Mouse (Mus musculus) CD4-positive, CD25-positive, alpha-beta regulatory T cell, adult 2 months (primary cell): ENCODE measurements around the gene Srgap2.
A peak's percentile ranks its signal among the peaks of the same experiment; 100 is the strongest.
"Not testable (repeated sequence)": the region's sequence is repeated elsewhere in the genome, so short reads cannot be mapped to it uniquely, and the experiment has no call there.

Source experiments
- DNase-seq: peaks from one replicate; pipeline ENCODE4 v3.0.0-alpha.2; 2012; ENCODE audit warnings: low read depth, low spot score

Gene Srgap2

DNA sequence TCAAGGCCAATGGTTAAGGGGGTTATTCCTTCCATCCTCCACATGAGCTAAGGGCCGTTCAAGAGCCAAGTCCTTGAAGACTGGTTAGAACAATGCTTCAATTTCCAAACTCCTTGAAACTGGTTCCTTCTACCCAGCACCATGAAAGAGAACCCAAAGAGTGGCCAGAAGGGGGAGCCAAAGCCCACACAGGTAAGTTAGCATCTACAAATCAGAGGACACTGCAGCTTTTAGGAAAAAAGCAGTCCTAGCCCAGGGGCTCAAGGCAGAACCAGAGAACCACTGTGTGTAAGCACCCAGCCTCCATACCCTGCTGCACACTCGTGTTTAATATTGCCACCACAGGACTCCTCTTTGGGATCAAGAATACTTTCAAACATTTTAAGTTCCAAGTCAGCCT, 236.5 kb downstream of the Srgap2 start:
- peak; percentile 88 for DNase-seq

DNA sequence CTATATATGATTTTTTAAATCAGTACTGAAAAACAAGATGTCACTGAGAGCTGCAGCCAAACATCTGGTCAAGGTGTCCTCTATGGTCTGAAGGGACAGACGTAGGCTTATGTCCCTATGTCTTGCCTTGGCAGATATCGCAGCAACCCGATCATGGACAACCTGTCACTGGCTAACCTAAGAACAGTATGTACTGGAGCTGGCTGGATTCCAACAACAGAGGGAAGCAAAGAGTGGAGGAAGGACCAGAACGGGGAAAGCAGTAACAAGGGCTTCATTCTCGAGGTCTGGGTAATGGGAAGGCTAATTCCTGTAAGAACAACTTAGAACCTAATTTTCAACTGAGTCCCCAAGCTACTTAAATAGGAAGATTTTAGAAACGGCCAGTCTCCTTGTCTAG, 238.2 kb downstream of the Srgap2 start:
- no peak for DNase-seq

- DNase-seq = no peak
These were observed 239.9 kb downstream of the Srgap2 start for GRCm38 (mm10) chr1:131287267-131287666.

GRCm38 (mm10) chr1:131286803-131287202, 240.3 kb downstream of the Srgap2 start:
- no peak for DNase-seq

GRCm38 (mm10) chr1:131284616-131285015, 242.5 kb downstream of the Srgap2 start:
- no peak for DNase-seq

GRCm38 (mm10) chr1:131284167-131284566, 243.0 kb downstream of the Srgap2 start:
- DNase-seq = no peak

DNA sequence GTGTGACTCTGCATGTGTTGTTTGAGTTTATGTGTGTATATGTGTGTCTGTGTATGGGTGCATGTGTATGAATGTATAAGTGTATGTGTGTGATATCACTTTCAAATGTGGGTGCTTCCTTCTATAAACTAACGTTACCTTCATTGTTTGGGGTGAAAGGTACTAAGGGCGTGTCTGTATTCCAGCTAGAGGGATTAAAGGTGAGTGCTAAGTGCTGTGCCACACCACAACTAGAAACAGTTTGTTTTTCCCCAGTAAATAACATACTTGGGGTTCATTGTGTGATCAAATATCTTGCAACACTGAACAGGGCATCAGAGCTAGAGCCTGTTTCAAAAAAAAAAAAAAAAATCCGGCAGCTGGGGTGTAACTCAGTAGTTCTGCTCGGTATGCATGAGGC, 245.4 kb downstream of the Srgap2 start:
- DNase-seq = no peak

DNA sequence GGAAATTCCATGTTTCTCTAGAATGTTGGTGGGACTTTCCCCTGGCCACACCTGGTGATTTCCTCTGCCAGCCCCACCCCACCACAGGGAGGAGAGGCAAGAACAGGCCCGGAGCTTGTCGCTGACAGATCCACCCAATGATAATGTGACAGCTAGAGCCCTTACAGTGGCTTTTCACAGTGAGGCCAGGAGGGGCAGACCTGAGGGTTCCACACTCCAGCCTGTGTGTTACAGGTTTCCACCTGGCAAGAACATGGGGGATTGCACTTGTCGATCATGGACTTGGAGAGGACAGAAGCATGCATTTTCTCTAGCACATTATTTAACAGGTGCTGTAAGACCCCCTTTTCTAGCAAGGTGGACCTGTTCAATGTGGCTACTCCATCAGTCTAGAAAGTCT, 246.9 kb downstream of the Srgap2 start:
- peak; percentile 81 for DNase-seq

DNA sequence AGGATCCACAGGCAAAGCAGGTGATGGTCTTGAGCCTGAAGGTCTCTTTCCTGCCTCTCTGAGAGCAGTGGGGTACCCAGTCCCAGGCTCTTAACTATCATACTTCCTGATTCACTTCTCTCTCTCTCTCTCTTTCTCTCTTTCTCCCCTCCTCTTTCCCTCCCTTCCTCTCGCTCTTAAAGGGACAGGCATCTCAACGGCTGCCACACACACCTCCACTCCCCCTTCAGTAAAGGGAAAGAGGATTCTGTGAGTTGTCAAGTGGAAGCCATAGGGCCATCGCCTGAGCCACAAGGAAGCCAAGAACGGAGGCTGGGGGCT, 247.7 kb downstream of the Srgap2 start, which contains the start of gene Ikbke:
TSS of gene Ikbke (minus strand) at position 151 of the 321 bp plus-strand sequence.
- DNase-seq = peak; percentile 50

- DNase-seq = peak; percentile 69
These were observed 248.3 kb downstream of the Srgap2 start for GRCm38 (mm10) chr1:131278606-131279455.

GRCm38 (mm10) chr1:131276831-131277230, 250.3 kb downstream of the Srgap2 start:
- no peak for DNase-seq

- no peak for DNase-seq
These were observed 251.6 kb downstream of the Srgap2 start for GRCm38 (mm10) chr1:131275577-131275976.

DNA sequence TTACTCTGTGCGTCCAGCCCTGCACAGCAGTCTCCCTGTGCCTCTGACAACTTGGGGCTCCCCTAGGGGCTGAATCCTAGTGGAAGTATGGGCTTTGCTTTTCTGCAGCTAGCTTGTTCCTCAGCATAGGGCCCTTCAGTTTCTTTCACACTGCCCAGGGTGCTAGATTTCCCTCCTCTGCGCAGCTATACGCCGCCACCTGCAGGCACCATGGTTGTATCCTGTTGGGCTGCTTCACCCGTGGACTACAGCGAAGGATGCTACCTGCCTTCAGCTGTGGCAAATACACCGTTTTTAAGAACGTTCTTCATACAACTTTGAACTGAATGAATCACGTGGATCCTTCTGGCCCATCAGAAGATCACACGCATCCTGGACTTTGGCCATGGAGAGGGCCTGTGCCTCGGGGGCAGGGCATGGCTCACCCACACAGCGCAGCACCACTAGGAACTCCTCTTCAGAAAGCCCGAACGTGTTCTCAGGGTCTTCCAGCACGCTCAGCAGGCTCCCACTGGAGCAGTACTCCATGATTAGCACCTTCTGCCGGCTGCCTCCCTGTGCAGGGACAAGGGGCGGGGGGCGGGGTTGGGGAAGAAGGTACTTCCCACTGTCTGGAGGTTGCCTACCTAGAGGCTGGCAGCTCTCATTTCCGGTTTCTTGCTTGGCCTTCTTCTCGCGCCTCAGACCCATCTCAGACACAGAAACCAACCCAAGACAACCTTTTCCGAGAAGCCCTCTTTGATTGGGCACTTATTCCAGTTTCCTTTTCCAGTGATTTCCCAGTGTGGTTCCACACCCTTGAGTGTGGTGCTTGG, 252.2 kb downstream of the Srgap2 start:
- DNase-seq = no peak

DNA sequence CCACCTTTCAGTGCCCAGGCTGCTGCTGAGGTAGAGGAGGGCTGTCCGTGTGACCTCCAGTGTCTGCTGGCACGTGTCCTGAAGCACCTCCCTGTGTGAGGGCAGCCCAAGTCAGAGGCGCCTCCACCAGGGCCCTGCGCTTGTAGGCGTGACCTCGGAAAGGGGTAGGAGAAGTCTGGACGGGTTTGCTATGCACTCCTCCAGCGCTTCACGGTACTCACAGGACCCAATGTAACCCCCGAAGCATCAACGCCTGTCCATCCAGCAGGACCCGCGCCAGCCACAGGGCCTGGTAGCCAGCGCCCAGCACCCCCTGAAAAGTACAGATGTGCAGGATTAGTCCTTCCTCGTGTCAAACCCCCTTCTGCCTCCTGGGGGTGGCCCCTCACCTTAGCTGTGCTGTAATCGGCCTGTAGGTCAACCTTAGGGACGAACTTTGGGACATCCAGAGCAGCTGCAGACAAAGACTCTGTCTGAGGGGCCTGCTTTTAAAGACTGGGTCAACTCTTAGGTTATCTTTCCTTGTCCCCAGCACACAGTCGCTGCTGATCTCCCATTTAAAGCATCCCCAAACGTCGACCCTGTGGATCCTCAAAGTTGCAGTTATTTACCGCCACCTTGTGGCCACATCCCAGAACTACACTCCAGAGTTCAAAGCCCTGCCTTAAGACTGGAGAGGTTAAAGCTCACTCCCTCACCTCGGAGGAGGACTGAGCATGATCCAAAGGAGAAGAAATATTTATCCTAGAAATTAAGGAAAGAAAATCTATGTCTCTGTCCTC, 257.2 kb downstream of the Srgap2 start:
- DNase-seq = peak; percentile 85

- DNase-seq = no peak
These were observed 258.4 kb downstream of the Srgap2 start for GRCm38 (mm10) chr1:131268776-131269175.

DNA sequence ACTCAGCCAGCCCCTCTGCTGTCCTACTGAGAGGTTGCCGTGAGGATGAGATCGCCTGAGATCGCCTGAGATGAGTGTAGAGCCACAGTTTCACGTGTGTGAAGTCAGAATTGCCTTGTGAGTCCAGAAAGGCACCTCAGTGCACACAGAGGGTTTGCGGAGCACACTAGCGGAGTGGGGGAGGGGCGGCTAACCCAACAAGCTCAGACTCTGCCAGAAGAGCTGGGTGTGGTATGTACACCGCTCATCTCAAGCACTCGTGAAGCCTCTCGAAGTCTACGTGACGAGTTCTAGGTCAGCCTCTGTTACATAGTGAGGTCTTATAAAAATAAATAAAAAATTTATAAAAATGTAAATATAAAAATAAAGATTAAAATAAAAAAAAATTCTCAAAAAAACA, 263.2 kb downstream of the Srgap2 start:
- no peak for DNase-seq

GRCm38 (mm10) chr1:131260309-131260656, 266.9 kb downstream of the Srgap2 start:
- DNase-seq = peak; percentile 84

DNA sequence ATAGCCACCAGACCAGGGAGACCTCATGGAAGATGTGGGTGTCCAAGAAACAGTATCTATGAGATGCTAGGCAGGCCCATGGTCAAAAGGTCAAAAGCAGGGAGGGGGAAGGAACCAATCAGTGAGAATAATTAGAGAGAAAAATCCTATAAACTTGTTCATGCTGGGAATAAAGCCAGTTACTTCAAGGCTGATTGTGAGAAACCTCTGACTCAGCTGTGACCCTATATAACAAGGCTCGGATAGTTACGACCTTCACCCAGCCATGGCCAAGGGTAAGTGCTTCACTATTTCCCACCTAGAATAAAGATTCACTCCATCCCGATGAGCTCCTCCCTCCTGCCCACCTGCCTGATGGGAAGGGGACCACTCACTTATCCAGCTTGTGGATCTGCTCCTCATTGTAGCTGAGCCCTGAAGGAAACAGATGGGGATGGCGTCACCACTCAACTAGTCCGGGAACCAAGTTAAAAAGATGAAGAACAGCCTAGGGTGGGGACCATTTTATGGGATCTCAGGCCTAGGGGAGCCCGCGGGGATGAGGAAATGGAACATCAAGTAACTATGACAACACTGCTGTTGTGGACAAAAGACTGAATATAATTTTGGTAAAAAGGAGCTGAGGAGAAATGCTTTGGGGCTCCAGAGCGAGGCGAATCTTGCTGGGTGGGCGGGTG, 267.4 kb downstream of the Srgap2 start:
- DNase-seq = no peak

- DNase-seq = no peak
These were observed 269.9 kb downstream of the Srgap2 start for GRCm38 (mm10) chr1:131257288-131257687.

GRCm38 (mm10) chr1:131252516-131253250, 274.5 kb downstream of the Srgap2 start:
- DNase-seq = not testable (repeated sequence)
